Mouse (Mus musculus): ENCODE measurements around the gene Smarca4.

DNA sequence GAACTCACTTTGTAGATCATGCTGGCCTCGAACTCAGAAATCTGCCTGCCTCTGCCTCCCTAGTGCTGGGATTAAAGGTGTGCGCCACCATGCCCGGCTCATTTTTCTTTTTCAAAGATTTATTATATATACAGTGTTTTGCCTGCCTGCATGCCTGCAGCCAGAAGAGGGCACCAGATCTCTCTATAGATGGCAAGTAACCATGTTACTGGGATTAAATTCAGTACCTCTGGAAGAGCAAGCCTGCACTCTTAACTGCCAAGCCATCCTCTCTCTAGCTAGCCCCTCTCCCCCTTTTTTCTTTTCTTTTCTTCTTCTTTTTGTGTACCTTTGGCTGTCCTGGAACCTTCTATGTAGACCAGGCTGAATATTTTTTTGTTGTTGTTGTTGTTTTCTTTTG, 14.7 kb downstream of the Smarca4 start:
- TF ChIP-seq CTCF (IDR thresholded peaks at IDR 0.05; ENCODE audit: insufficient read depth, low read length) (peak; percentile 22; the same call in 1 of the 2 replicates), POLR2A (IDR thresholded peaks at IDR 0.05; ENCODE audit: borderline replicate concordance, extremely low read depth, low read depth, low read length) (no peak)
